Mouse (Mus musculus): ENCODE measurements at regions not wholly inside any gene's neighbourhood (a gene's known extent, or its start where the extent isn't known, plus 50 kb on each side); places are given as distances from the start of the nearest gene placed in this dataset.

DNA sequence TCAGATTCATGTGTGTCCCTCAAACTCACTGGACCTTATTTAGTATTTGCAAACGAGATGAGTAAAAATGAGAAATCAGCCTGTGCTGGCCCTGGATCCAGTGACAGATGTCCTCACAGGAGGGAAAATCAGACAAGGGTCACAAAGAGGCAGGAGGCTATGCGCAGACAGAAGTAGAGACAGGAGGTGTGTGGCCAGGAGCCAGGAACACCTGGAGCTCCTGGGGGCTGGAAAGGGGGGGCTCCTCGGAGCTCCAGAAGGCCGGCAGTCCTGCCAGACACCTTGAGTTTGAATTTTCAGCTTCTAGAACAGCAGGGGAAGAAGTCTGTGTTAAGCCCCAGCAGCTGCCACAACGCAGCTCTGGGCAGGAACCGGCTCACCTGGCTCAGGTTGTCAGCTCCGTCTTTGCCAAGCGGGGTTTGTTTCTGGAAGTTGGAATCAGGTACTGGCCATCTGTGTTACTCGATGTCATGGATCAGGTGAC is 53.7 kb upstream of the Lrpap1 start:
- Histone ChIP-seq H3K36me3 (ENCODE audit: control insufficient read depth, insufficient read depth, low read length) (no peaks in the 10 kb centered on the region), H3K9me3 (ENCODE audit: control insufficient read depth, low read length) (no peaks in the 10 kb centered on the region), H3K4me3 (ENCODE audit: low read depth, low read length) (no peak overlapping the region), H3K4me1 (replicated peaks; ENCODE audit: control insufficient read depth, insufficient read depth, low read length) (no peaks in the 10 kb centered on the region), H3K4me2 (replicated peaks; ENCODE audit: low read depth, low read length) (no peak overlapping the region), H3K27ac (ENCODE audit: low read depth, low read length) (no peak overlapping the region), H3K9ac (ENCODE audit: low read depth, low read length) (no peak overlapping the region), H3K27me3 (ENCODE audit: control insufficient read depth, insufficient read depth, low read length) (no peaks in the 10 kb centered on the region)
- 59% methylated on average over 9 of the region's 9 CpGs for WGBS
- DNase-seq (ENCODE audit: low spot score) = no peak
- no peak for ATAC-seq (ENCODE audit: low FRiP score)

GRCm38 (mm10) chr5:35158346-35159047 is 52.9 kb upstream of the Lrpap1 start:
- 48% methylated on average over 8 of the region's 8 CpGs for WGBS
- H3K27ac ChIP-seq (ENCODE audit: low read depth, low read length) = no peak overlapping the region
- no peaks in the 10 kb centered on the region for H3K27me3 ChIP-seq (ENCODE audit: control insufficient read depth, insufficient read depth, low read length)
- ATAC-seq (ENCODE audit: low FRiP score) (no peak), DNase-seq (ENCODE audit: low spot score) (peak; percentile 24)
- H3K9ac ChIP-seq (ENCODE audit: low read depth, low read length) = no peak overlapping the region
- no peaks in the 10 kb centered on the region for H3K4me1 ChIP-seq (replicated peaks; ENCODE audit: control insufficient read depth, insufficient read depth, low read length)
- no peaks in the 10 kb centered on the region for H3K36me3 ChIP-seq (ENCODE audit: control insufficient read depth, insufficient read depth, low read length)
- no peak overlapping the region for H3K4me2 ChIP-seq (replicated peaks; ENCODE audit: low read depth, low read length)
- H3K9me3 ChIP-seq (ENCODE audit: control insufficient read depth, low read length) = no peaks in the 10 kb centered on the region
- H3K4me3 ChIP-seq (ENCODE audit: low read depth, low read length) = no peak overlapping the region

GRCm38 (mm10) chr5:35156371-35156770 is 50.8 kb upstream of the Lrpap1 start:
- ATAC-seq (ENCODE audit: low FRiP score) = no peak
- no peak overlapping the region for H3K27ac ChIP-seq (ENCODE audit: low read depth, low read length)
- no peaks in the 10 kb centered on the region for H3K36me3 ChIP-seq (ENCODE audit: control insufficient read depth, insufficient read depth, low read length)
- no peak for DNase-seq (ENCODE audit: low spot score)
- no peaks in the 10 kb centered on the region for H3K9me3 ChIP-seq (ENCODE audit: control insufficient read depth, low read length)
- H3K27me3 ChIP-seq (ENCODE audit: control insufficient read depth, insufficient read depth, low read length) = no peaks in the 10 kb centered on the region
- H3K4me2 ChIP-seq (replicated peaks; ENCODE audit: low read depth, low read length) = no peak overlapping the region
- H3K4me1 ChIP-seq (replicated peaks; ENCODE audit: control insufficient read depth, insufficient read depth, low read length) = no peaks in the 10 kb centered on the region
- H3K4me3 ChIP-seq (ENCODE audit: low read depth, low read length) = no peak overlapping the region
- H3K9ac ChIP-seq (ENCODE audit: low read depth, low read length) = no peak overlapping the region
- whole genome bisulfite sequencing = 63% methylated on average over 7 of the region's 7 CpGs

DNA sequence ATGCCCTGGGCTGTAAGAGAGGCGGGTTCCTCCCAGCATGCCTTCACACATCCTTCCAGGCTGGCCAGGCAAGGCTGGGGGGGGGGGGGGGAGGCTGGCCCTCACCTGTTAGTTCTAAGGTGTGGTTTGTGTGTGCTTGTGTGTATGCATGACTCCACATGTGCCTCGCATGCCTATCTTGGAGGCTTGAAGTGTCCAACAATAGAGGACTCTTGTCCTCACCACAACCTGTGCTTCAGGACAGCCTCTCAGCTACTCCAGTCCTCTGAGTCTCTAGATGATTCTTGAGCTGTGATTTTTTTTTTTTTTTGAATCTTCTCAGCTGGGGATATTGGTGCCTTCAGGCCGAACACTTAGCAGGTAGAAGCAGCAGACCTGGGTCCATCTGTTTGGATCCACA is 50.2 kb upstream of the Lrpap1 start:
- Histone ChIP-seq H3K36me3 (ENCODE audit: control insufficient read depth, insufficient read depth, low read length) (no peaks in the 10 kb centered on the region), H3K27me3 (ENCODE audit: control insufficient read depth, insufficient read depth, low read length) (no peaks in the 10 kb centered on the region), H3K9ac (ENCODE audit: low read depth, low read length) (no peak overlapping the region), H3K4me2 (replicated peaks; ENCODE audit: low read depth, low read length) (no peak overlapping the region), H3K4me3 (ENCODE audit: low read depth, low read length) (no peak overlapping the region), H3K27ac (ENCODE audit: low read depth, low read length) (no peak overlapping the region), H3K4me1 (replicated peaks; ENCODE audit: control insufficient read depth, insufficient read depth, low read length) (no peaks in the 10 kb centered on the region), H3K9me3 (ENCODE audit: control insufficient read depth, low read length) (no peaks in the 10 kb centered on the region)
- DNase-seq (ENCODE audit: low spot score) (no peak), ATAC-seq (ENCODE audit: low FRiP score) (no peak)
- 87% methylated on average over 3 of the region's 3 CpGs for WGBS

Measured in hindbrain, embryonic 11.5 days (tissue).